Mouse (Mus musculus): Measurements from ENCODE around the gene Abtb2. TPM values are rescaled to one million over a fixed set of nuclear protein-coding genes. Genes with fewer than 3 reads are reported as not detected.

The Abtb2 gene
- polyA plus RNA-seq, 1 experiment = 11.9 TPM

GRCm38 (mm10) chr2:103580756-103581155 is 14.6 kb downstream of the Abtb2 start:
- no peak overlapping the region for H3K4me3 ChIP-seq (ENCODE audit: insufficient read depth, low read length)
- H3K4me1 ChIP-seq (ENCODE audit: control insufficient read depth, insufficient read depth, low read length) = peaks cover 2% of the 10 kb centered on the region; the same call in 1 of the 2 replicates
- no peak for TF ChIP-seq POLR2A (IDR thresholded peaks at IDR 0.05; ENCODE audit: extremely low read depth, insufficient read depth, low read length)
- no peak for TF ChIP-seq CTCF (IDR thresholded peaks at IDR 0.05; ENCODE audit: extremely low read depth, insufficient read depth, low read length)
- no peak overlapping the region for H3K27ac ChIP-seq (ENCODE audit: insufficient read depth, low read length)

- Histone ChIP-seq H3K4me1 (ENCODE audit: control insufficient read depth, insufficient read depth, low read length) (peaks cover 2% of the 10 kb centered on the region; the same call in 1 of the 2 replicates), H3K27ac (ENCODE audit: insufficient read depth, low read length) (no peak overlapping the region), H3K4me3 (ENCODE audit: insufficient read depth, low read length) (no peak overlapping the region)
- TF ChIP-seq CTCF (IDR thresholded peaks at IDR 0.05; ENCODE audit: extremely low read depth, insufficient read depth, low read length) (no peak), POLR2A (IDR thresholded peaks at IDR 0.05; ENCODE audit: extremely low read depth, insufficient read depth, low read length) (no peak)
Observed at GRCm38 (mm10) chr2:103581369-103581897, 15.3 kb downstream of the Abtb2 start.

GRCm38 (mm10) chr2:103583316-103583715 is 17.2 kb downstream of the Abtb2 start:
- Histone ChIP-seq H3K4me1 (ENCODE audit: control insufficient read depth, insufficient read depth, low read length) (peaks cover 2% of the 10 kb centered on the region; the same call in 1 of the 2 replicates), H3K4me3 (ENCODE audit: insufficient read depth, low read length) (no peak overlapping the region), H3K27ac (ENCODE audit: insufficient read depth, low read length) (no peak overlapping the region)
- TF ChIP-seq POLR2A (IDR thresholded peaks at IDR 0.05; ENCODE audit: extremely low read depth, insufficient read depth, low read length) = no peak
- TF ChIP-seq CTCF (IDR thresholded peaks at IDR 0.05; ENCODE audit: extremely low read depth, insufficient read depth, low read length) = no peak

GRCm38 (mm10) chr2:103584093-103584492 is 18.0 kb downstream of the Abtb2 start:
- H3K4me1 ChIP-seq (ENCODE audit: control insufficient read depth, insufficient read depth, low read length) = peaks cover 2% of the 10 kb centered on the region; the same call in 1 of the 2 replicates
- H3K4me3 ChIP-seq (ENCODE audit: insufficient read depth, low read length) = no peak overlapping the region
- H3K27ac ChIP-seq (ENCODE audit: insufficient read depth, low read length) = no peak overlapping the region
- TF ChIP-seq POLR2A (IDR thresholded peaks at IDR 0.05; ENCODE audit: extremely low read depth, insufficient read depth, low read length) = no peak
- TF ChIP-seq CTCF (IDR thresholded peaks at IDR 0.05; ENCODE audit: extremely low read depth, insufficient read depth, low read length) = no peak

- no peak overlapping the region for H3K4me3 ChIP-seq (ENCODE audit: insufficient read depth, low read length)
- H3K27ac ChIP-seq (ENCODE audit: insufficient read depth, low read length) = no peak overlapping the region
- TF ChIP-seq POLR2A (IDR thresholded peaks at IDR 0.05; ENCODE audit: extremely low read depth, insufficient read depth, low read length) = no peak
- no peaks in the 10 kb centered on the region for H3K4me1 ChIP-seq (ENCODE audit: control insufficient read depth, insufficient read depth, low read length)
Observed at GRCm38 (mm10) chr2:103586423-103586822, 20.3 kb downstream of the Abtb2 start.

GRCm38 (mm10) chr2:103588776-103589175 is 22.7 kb downstream of the Abtb2 start:
- no peak overlapping the region for H3K4me3 ChIP-seq (ENCODE audit: insufficient read depth, low read length)
- peaks cover 3% of the 10 kb centered on the region; the same call in 1 of the 2 replicates for H3K4me1 ChIP-seq (ENCODE audit: control insufficient read depth, insufficient read depth, low read length)
- H3K27ac ChIP-seq (ENCODE audit: insufficient read depth, low read length) = no peak overlapping the region
- TF ChIP-seq POLR2A (IDR thresholded peaks at IDR 0.05; ENCODE audit: extremely low read depth, insufficient read depth, low read length) = no peak
- TF ChIP-seq CTCF (IDR thresholded peaks at IDR 0.05; ENCODE audit: extremely low read depth, insufficient read depth, low read length) = no peak

- peaks cover 3% of the 10 kb centered on the region; the same call in 1 of the 2 replicates for H3K4me1 ChIP-seq (ENCODE audit: control insufficient read depth, insufficient read depth, low read length)
- H3K27ac ChIP-seq (ENCODE audit: insufficient read depth, low read length) = no peak overlapping the region
- no peak for TF ChIP-seq CTCF (IDR thresholded peaks at IDR 0.05; ENCODE audit: extremely low read depth, insufficient read depth, low read length)
- no peak for TF ChIP-seq POLR2A (IDR thresholded peaks at IDR 0.05; ENCODE audit: extremely low read depth, insufficient read depth, low read length)
- no peak overlapping the region for H3K4me3 ChIP-seq (ENCODE audit: insufficient read depth, low read length)
Observed at GRCm38 (mm10) chr2:103589400-103589799, 23.3 kb downstream of the Abtb2 start.

GRCm38 (mm10) chr2:103590645-103591044 is 24.5 kb downstream of the Abtb2 start:
- TF ChIP-seq POLR2A (IDR thresholded peaks at IDR 0.05; ENCODE audit: extremely low read depth, insufficient read depth, low read length) (no peak), CTCF (IDR thresholded peaks at IDR 0.05; ENCODE audit: extremely low read depth, insufficient read depth, low read length) (no peak)
- no peak overlapping the region for H3K27ac ChIP-seq (ENCODE audit: insufficient read depth, low read length)
- peaks cover 3% of the 10 kb centered on the region; the same call in 1 of the 2 replicates for H3K4me1 ChIP-seq (ENCODE audit: control insufficient read depth, insufficient read depth, low read length)
- H3K4me3 ChIP-seq (ENCODE audit: insufficient read depth, low read length) = no peak overlapping the region

- no peak for TF ChIP-seq POLR2A (IDR thresholded peaks at IDR 0.05; ENCODE audit: extremely low read depth, insufficient read depth, low read length)
- Histone ChIP-seq H3K27ac (ENCODE audit: insufficient read depth, low read length) (no peak overlapping the region), H3K4me3 (ENCODE audit: insufficient read depth, low read length) (no peak overlapping the region), H3K4me1 (ENCODE audit: control insufficient read depth, insufficient read depth, low read length) (peaks cover 3% of the 10 kb centered on the region; the same call in 1 of the 2 replicates)
Observed at GRCm38 (mm10) chr2:103591742-103592590, 25.9 kb downstream of the Abtb2 start.

GRCm38 (mm10) chr2:103592591-103592929 is 26.4 kb downstream of the Abtb2 start:
- Histone ChIP-seq H3K4me3 (ENCODE audit: insufficient read depth, low read length) (no peak overlapping the region), H3K4me1 (ENCODE audit: control insufficient read depth, insufficient read depth, low read length) (peaks cover 3% of the 10 kb centered on the region; the same call in 1 of the 2 replicates), H3K27ac (ENCODE audit: insufficient read depth, low read length) (no peak overlapping the region)
- TF ChIP-seq POLR2A (IDR thresholded peaks at IDR 0.05; ENCODE audit: extremely low read depth, insufficient read depth, low read length) (no peak), CTCF (IDR thresholded peaks at IDR 0.05; ENCODE audit: extremely low read depth, insufficient read depth, low read length) (no peak)

Measured in cortical plate, adult 2 months (tissue).